Mouse (Mus musculus) liver, embryonic 14.5 days (tissue): ENCODE measurements at regions not wholly inside any gene's neighbourhood (a gene's known extent, or its start where the extent isn't known, plus 50 kb on each side); places are given as distances from the start of the nearest gene placed in this dataset.

Experiments
- ATAC-seq: fragments of 200-750 bp; cut with Nextera tagmentation; 2 replicates; pipeline ENCODE4 v1.8.0; 2017; ENCODE audit warnings: moderate number of reproducible peaks, mild to moderate bottlenecking, moderate library complexity; ENCODE audit not compliant: insufficient read depth
- DNase-seq, 3 experiments: peaks; one replicate each; pipeline ENCODE4 v3.0.0-alpha.2; 2012 to 2013; ENCODE audit warnings: low read depth in 3 of 3, low spot score in 3 of 3
- H3K27ac ChIP-seq: fragments of 300-500 bp; sonication (generic); 2 replicates; pipeline ENCODE4 v1.5.1; 2014; ENCODE audit warnings: moderate library complexity, mild to moderate bottlenecking, control low read depth, inconsistent platforms
- H3K27me3 ChIP-seq: fragments of 300-500 bp; sonication (generic); 2 replicates; pipeline ENCODE4 v1.6.1; 2014; ENCODE audit warnings: mild to moderate bottlenecking, low read length, moderate library complexity; ENCODE audit not compliant: control insufficient read depth, insufficient read depth
- H3K36me3 ChIP-seq: fragments of 300-500 bp; sonication (generic); replicated peaks from 2 replicates; pipeline ENCODE4 v1.6.1; 2014; ENCODE audit warnings: low read depth; ENCODE audit not compliant: control insufficient read depth, insufficient read depth
- H3K4me1 ChIP-seq, 2 experiments: fragments of 200-500 bp in 1 of 2; fragments of 300-500 bp in 1 of 2; sonication (generic) in 1 of 2; replicated peaks; 2 replicates each; pipeline ENCODE4 v1.6.1; 2012 to 2014; ENCODE audit warnings: antibody characterized with exemption in 1 of 2, inconsistent platforms in 1 of 2, low read length in 1 of 2; ENCODE audit not compliant: control insufficient read depth in 2 of 2, insufficient read depth in 2 of 2
- H3K4me2 ChIP-seq: fragments of 300-500 bp; sonication (generic); 2 replicates; pipeline ENCODE4 v1.6.1; 2014; ENCODE audit warnings: low read depth, mild to moderate bottlenecking, control low read depth, moderate library complexity
- H3K4me3 ChIP-seq, 2 experiments: fragments of 200-500 bp in 1 of 2; fragments of 300-500 bp in 1 of 2; sonication (generic) in 1 of 2; 2 replicates each; pipeline ENCODE4 v1.5.1; 2012 to 2014; ENCODE audit warnings: low read depth in 2 of 2, low read length in 2 of 2, mild to moderate bottlenecking in 2 of 2, control low read depth in 1 of 2, inconsistent platforms in 1 of 2, moderate library complexity in 1 of 2; ENCODE audit not compliant: insufficient read depth in 1 of 2
- H3K9ac ChIP-seq: fragments of 300-500 bp; sonication (generic); replicated peaks from 2 replicates; pipeline ENCODE4 v1.6.1; 2014; ENCODE audit warnings: mild to moderate bottlenecking, control low read depth, moderate library complexity
- H3K9me3 ChIP-seq: fragments of 300-500 bp; sonication (generic); 2 replicates; pipeline ENCODE4 v1.6.1; 2016; ENCODE audit warnings: low read length, mixed read lengths; ENCODE audit not compliant: control insufficient read depth
- CTCF ChIP-seq: IDR thresholded peaks from 2 replicates; pipeline ENCODE4 v1.5.1; 2016; ENCODE audit warnings: antibody characterized with exemption, low read depth, control low read depth
- EP300 ChIP-seq: IDR thresholded peaks from 2 replicates; pipeline ENCODE4 v1.6.1; 2016; ENCODE audit warnings: antibody characterized with exemption, low read depth
- WGBS: fragments of 180-500 bp; shearing (Covaris S2); extraction: QIAGEN DNeasy Blood & Tissue Kit; methylation state at CpG from one replicate; pipeline ENCODE4 v1.1.7; 2014; ENCODE audit not compliant: insufficient replicate concordance; 5-methylcytosine and 5-hydroxymethylcytosine counted together

DNA sequence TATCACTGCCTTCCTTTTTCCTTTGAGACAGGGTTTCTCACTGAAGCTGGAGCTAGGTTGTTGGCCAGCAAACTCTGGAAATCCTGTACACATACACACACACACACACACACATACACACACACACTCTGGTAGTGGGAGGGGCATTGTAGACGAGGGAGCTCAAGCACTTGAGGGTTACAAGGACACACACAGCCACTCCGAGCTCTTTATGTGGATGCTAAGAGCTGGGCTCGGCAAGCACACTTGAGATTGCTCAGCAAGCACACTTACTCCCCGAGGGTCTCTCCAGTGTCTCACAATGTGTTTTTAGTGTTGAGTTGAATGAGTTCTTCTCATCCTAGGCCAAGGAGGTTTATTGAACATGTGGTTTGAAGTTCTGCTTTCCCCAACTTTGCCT is 66.2 kb downstream of the Fam110c start:
- H3K4me1 ChIP-seq = no peaks in the 10 kb centered on the region; a peak in 2 of 4 replicates
- no peak overlapping the region for H3K27ac ChIP-seq
- TF ChIP-seq EP300 (no peak), CTCF (no peak)
- DNase-seq = no peak
- H3K4me2 ChIP-seq = no peak overlapping the region
- ATAC-seq = no peak
- no peaks in the 10 kb centered on the region for H3K27me3 ChIP-seq
- H3K9me3 ChIP-seq = no peaks in the 10 kb centered on the region
- no peak overlapping the region for H3K4me3 ChIP-seq
- 49% methylated on average over 4 of the region's 4 CpGs for WGBS
- no peaks in the 10 kb centered on the region for H3K36me3 ChIP-seq
- no peak overlapping the region for H3K9ac ChIP-seq

DNA sequence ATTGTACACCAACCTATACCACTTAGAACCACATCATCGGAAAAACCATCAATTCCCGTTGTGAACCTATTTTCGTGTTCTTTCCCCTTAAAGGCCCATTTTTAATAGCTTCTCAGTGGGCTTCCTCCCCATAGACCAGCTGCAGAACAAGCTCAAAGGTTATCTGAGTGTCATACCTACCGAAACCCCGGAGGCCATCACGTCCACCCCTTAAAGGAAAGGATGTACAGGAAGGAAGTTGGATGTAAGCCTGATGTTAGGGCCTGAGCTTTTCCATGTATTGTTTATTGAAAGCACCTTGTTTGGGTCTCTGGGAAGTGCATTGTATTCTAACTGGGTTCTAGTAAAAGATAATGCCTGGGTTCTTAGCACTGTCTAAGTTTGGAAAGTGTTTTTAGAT is 69.6 kb downstream of the Fam110c start:
- Histone ChIP-seq H3K36me3 (no peaks in the 10 kb centered on the region), H3K27ac (no peak overlapping the region), H3K27me3 (no peaks in the 10 kb centered on the region), H3K9ac (no peak overlapping the region), H3K4me1 (no peaks in the 10 kb centered on the region; a peak in 2 of 4 replicates), H3K4me2 (no peak overlapping the region), H3K9me3 (no peaks in the 10 kb centered on the region), H3K4me3 (no peak overlapping the region)
- WGBS = 43% methylated on average over 6 of the region's 6 CpGs
- ATAC-seq (no peak), DNase-seq (no peak)
- TF ChIP-seq EP300 (no peak), CTCF (no peak)

DNA sequence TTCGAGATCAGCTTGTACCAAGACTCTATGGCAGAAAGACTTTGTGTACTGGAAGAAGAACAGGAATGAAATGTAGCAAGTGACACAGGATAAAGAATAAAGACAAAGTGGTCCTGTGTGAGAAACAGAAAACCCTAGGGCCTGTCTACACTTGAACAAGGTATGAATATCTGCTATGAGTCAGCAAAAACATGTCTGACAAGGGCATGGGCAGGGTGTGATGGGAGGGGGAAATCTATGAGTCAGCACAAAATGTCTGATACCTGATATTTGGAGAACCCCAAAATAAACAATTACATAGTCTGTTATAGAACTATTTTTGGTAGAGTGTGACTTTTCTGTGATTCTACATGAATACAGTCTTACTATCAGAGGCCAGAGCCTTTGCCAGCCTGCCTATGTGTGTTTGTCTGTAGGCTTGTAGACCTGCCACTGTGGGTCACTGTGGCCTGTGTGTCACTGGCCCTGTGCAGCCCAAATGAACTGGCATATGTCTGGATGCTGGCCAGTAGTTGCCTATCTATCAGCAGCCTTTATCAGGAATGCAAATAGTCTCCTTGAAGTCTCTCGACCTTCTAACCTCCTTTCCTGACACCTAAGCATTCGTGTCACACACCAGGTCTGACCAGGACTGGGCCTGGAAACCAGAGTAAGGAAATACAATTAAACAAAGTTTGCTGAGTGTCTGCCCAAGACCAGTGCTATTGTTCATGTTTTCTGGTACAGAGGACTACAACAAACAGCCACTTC is 71.5 kb downstream of the Fam110c start:
- ATAC-seq = no peak
- H3K9ac ChIP-seq = no peak overlapping the region
- 46% methylated on average over 3 of the region's 3 CpGs for WGBS

DNA sequence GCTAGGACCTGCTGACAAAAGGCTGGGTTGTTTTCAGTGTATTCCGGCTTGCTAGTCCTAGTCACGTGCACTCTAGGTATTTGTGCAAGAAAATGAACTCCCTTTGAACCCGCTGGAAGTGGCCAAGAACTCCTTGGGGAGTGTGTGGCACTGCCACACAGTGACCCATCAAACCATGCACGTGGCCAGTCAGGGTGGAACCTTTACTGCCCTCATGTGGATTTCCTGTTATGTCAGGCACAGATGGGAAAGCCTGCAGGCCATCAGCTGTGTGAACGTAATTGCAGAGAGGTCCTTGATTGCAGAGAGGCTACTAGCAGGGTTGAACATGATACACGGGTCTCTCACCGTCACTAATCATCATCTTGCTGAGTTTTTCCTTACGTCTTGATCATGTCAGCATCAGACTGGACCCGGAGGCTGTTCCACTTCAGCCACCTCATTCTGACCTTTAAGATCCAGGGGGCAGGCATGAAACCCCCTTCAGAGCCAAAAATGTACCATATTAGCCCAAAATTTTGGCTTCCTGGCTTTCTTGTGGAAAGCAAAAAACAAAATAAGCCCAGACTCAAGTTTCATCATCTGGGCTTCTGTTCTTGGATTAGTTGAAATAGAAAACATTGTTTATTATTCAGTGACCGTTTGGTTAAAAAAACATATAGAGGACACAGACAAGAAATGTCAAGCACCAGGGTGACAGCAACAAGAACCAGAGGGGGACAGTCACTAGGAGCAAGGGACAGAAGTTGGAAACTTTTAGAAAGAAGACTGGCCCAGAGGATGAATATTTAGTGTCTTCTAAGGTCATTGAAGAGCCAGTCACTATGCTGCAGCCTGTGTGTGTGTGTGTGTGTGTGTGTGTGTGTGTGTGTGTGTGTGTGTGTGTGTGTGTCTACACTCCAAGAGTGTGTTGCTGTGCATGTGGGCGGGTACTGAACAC is 75.0 kb downstream of the Fam110c start:
- H3K4me2 ChIP-seq = no peak overlapping the region
- H3K4me3 ChIP-seq = no peak overlapping the region
- H3K9me3 ChIP-seq = no peaks in the 10 kb centered on the region
- DNase-seq = no peak
- no peak overlapping the region for H3K9ac ChIP-seq
- WGBS = 57% methylated on average over 11 of the region's 11 CpGs
- H3K4me1 ChIP-seq = no peaks in the 10 kb centered on the region; a peak in 2 of 4 replicates
- no peak for ATAC-seq
- no peaks in the 10 kb centered on the region for H3K27me3 ChIP-seq
- H3K27ac ChIP-seq = no peak overlapping the region
- TF ChIP-seq EP300 (no peak), CTCF (no peak)
- no peaks in the 10 kb centered on the region for H3K36me3 ChIP-seq

More for the DNA sequence above, 71.5 kb downstream of the Fam110c start:
- no peaks in the 10 kb centered on the region for H3K27me3 ChIP-seq
- no peak overlapping the region for H3K4me2 ChIP-seq
- DNase-seq = no peak
- no peak for TF ChIP-seq CTCF
- no peak for TF ChIP-seq EP300
- no peaks in the 10 kb centered on the region for H3K36me3 ChIP-seq
- H3K27ac ChIP-seq = no peak overlapping the region
- no peaks in the 10 kb centered on the region for H3K9me3 ChIP-seq
- no peak overlapping the region for H3K4me3 ChIP-seq
- H3K4me1 ChIP-seq = no peaks in the 10 kb centered on the region; a peak in 2 of 4 replicates

DNA sequence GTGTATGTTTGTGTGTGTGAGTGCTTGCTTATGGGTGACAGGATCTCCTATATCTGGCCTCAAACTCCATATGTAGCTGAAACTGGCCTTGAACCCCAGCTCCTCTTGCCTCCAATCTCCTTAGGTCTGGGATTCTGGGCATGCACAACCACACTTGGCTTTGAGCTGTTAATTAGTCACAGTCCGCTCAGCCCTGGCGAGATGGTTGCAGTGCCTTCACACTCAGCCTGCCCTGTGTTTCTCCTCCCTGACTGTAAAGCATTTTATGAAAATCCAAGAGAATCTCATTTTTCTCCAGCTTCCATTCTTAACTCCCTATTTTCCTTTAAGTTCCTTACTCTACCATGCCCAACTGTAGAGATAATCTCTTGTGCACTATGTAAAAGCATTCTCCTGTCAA is 80.1 kb downstream of the Fam110c start:
- TF ChIP-seq CTCF (no peak), EP300 (no peak)
- Histone ChIP-seq H3K4me2 (no peak overlapping the region), H3K9me3 (no peaks in the 10 kb centered on the region), H3K4me3 (no peak overlapping the region), H3K27me3 (no peaks in the 10 kb centered on the region), H3K27ac (no peak overlapping the region), H3K9ac (no peak overlapping the region), H3K4me1 (no peaks in the 10 kb centered on the region), H3K36me3 (no peaks in the 10 kb centered on the region)
- WGBS = 52% methylated on average over 2 of the region's 2 CpGs
- DNase-seq (no peak), ATAC-seq (no peak)
